Mouse (Mus musculus) liver, adult 2 months (tissue): ENCODE measurements at regions not wholly inside any gene's neighbourhood (a gene's known extent, or its start where the extent isn't known, plus 50 kb on each side); places are given as distances from the start of the nearest gene placed in this dataset.

ENCODE experiments used
- DNase-seq: peaks from one replicate; pipeline ENCODE4 v3.0.0-alpha.2; 2011; ENCODE audit warnings: low read depth, low spot score; ENCODE audit errors: extremely low read depth
- H3K27ac ChIP-seq: fragments of 200-500 bp; replicated peaks from 2 replicates; pipeline ENCODE4 v1.5.1; 2012; ENCODE audit warnings: low read depth, mild to moderate bottlenecking, control low read depth, inconsistent platforms, low read length; ENCODE audit not compliant: insufficient read depth
- H3K27me3 ChIP-seq: fragments of 200-500 bp; 2 replicates; pipeline ENCODE4 v1.6.1; 2012; ENCODE audit warnings: mild to moderate bottlenecking, moderate library complexity, low read length, inconsistent platforms; ENCODE audit not compliant: control insufficient read depth, insufficient read depth
- H3K36me3 ChIP-seq: fragments of 200-500 bp; 2 replicates; pipeline ENCODE4 v1.6.1; 2012; ENCODE audit warnings: low read length, inconsistent platforms; ENCODE audit not compliant: control insufficient read depth, insufficient read depth
- H3K4me1 ChIP-seq: fragments of 200-500 bp; 2 replicates; pipeline ENCODE4 v1.6.1; 2011; ENCODE audit warnings: low read length; ENCODE audit not compliant: control insufficient read depth, insufficient read depth
- H3K4me3 ChIP-seq: fragments of 200-500 bp; 2 replicates; pipeline ENCODE4 v1.5.1; 2011; ENCODE audit warnings: low read depth, mild to moderate bottlenecking, control low read depth, low read length, moderate library complexity; ENCODE audit not compliant: insufficient read depth
- H3K79me2 ChIP-seq: fragments of 200-500 bp; 2 replicates; pipeline ENCODE4 v1.6.1; 2012; ENCODE audit warnings: inconsistent platforms, mild to moderate bottlenecking, low read length, moderate library complexity; ENCODE audit not compliant: control insufficient read depth, insufficient read depth
- H3K9ac ChIP-seq: fragments of 200-500 bp; 2 replicates; pipeline ENCODE4 v1.6.1; 2012; ENCODE audit warnings: low read depth, mild to moderate bottlenecking, control low read depth, inconsistent platforms, low read length
- CTCF ChIP-seq: fragments of 200-500 bp; IDR thresholded peaks from 2 replicates; pipeline ENCODE4 v1.5.1; 2011; ENCODE audit warnings: low read depth, low read length, control low read depth
- POLR2A ChIP-seq: fragments of 200-500 bp; IDR thresholded peaks from 2 replicates; pipeline ENCODE4 v1.6.1; 2011; ENCODE audit warnings: low read length, control low read depth; ENCODE audit not compliant: insufficient read depth; ENCODE audit errors: extremely low read depth
- WGBS: fragments of 180-500 bp; shearing (Covaris S2); methylation state at CpG from one replicate; pipeline ENCODE4 v1.1.7; 2018; 5-methylcytosine and 5-hydroxymethylcytosine counted together

GRCm38 (mm10) chr5:24264151-24264550, 87.3 kb downstream of the Kcnh2 start:
- H3K36me3 ChIP-seq: no peaks in the 10 kb centered on the region
- no peaks in the 10 kb centered on the region for H3K27me3 ChIP-seq
- no peak for DNase-seq
- TF ChIP-seq POLR2A (no peak), CTCF (no peak)
- H3K4me1 ChIP-seq: no peaks in the 10 kb centered on the region
- H3K4me3 ChIP-seq: no peak overlapping the region
- no peak overlapping the region for H3K27ac ChIP-seq
- no peaks in the 10 kb centered on the region for H3K79me2 ChIP-seq
- WGBS: 54% methylated on average over 4 of the region's 4 CpGs
- no peak overlapping the region for H3K9ac ChIP-seq

DNA sequence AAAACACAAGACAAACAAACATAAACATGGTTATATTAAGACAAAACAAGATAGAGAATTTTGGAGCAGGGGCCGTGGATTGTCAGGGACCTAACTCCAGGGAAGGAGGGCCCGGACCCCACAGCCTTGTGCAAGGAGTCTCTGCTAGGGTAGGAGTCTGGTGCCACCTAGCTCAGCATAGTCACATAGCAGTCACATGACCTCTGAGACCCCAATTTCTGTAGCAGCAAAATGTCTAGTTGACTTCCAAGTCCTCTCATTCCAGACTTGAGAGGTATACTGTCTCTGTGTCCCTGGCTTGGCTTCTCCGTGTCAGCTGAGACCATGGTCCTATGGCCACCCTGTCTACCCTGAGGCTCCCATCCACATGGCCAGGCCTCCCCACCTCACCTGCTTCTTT, 86.0 kb downstream of the Kcnh2 start:
- Histone ChIP-seq H3K27me3 (no peaks in the 10 kb centered on the region), H3K27ac (no peak overlapping the region), H3K4me1 (no peaks in the 10 kb centered on the region), H3K4me3 (no peak overlapping the region), H3K36me3 (no peaks in the 10 kb centered on the region), H3K9ac (no peak overlapping the region), H3K79me2 (no peaks in the 10 kb centered on the region)
- no peak for DNase-seq
- TF ChIP-seq CTCF (no peak), POLR2A (no peak)
- WGBS: 94% methylated on average over 3 of the region's 3 CpGs

DNA sequence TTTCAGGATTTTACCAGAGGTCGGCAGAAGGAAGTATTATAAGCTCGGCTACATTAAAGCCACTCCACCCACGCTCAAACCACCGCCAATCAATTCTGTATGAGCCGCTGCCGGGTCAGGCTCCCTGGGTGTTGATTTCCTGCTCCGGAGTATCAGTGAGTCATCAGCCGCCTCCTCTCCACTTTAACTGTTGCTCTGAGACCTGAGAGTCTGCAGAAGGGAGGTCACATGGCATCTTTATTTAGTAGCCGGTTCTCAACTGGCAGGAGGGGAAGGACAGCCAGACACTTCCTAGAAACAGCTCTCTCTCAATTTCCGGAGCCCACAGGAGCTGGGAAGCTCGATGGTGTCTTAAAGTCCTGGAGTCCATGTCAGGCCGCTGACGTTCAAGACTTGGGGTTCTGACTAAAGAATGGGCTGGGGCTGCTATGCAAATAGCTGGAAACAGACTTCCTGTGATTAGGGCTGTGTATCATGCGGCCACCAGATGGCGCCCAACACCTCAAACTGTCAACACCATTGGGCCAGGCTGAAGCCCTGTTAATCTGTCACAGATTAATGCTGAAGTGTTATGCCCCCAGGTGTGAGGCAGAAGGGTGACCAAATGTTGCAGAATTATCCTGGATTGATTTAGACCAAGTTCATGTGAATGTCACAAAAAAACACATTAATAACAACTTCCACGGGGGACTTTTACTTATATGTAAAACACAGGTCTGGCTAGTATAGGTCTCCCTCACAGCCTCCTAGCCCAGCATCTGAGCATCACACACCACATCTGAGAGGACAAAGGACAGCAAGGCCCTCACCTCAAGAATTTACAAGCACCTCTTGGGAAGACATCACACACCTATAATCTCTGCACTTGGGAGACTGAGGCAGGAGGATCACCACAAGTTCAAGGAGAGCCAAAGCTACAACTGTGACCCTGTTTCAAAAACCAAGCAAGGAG, 84.8 kb downstream of the Kcnh2 start:
- H3K9ac ChIP-seq: peak overlapping the region; percentile 14; the same call in 1 of the 2 replicates
- DNase-seq: peak; percentile 59
- H3K36me3 ChIP-seq: no peaks in the 10 kb centered on the region
- no peaks in the 10 kb centered on the region for H3K79me2 ChIP-seq
- peak overlapping the region; percentile 27 for H3K27ac ChIP-seq
- H3K4me1 ChIP-seq: no peaks in the 10 kb centered on the region
- H3K27me3 ChIP-seq: no peaks in the 10 kb centered on the region
- peak; percentile 93 for TF ChIP-seq CTCF
- no peak for TF ChIP-seq POLR2A
- peak overlapping the region; percentile 21; the same call in 1 of the 2 replicates for H3K4me3 ChIP-seq
- 5% methylated on average over 16 of the region's 16 CpGs for WGBS
